Mouse (Mus musculus) lung, postnatal 0 days (tissue): Measurements from ENCODE around the gene Cd4.
A peak's percentile ranks its signal among the peaks of the same experiment; 100 is the strongest.

Source experiments
- CTCF ChIP-seq: IDR thresholded peaks from 2 replicates; pipeline ENCODE4 v1.5.1; 2016; ENCODE audit warnings: antibody characterized with exemption, mild to moderate bottlenecking
- EP300 ChIP-seq: IDR thresholded peaks from 2 replicates; pipeline ENCODE4 v1.6.1; 2016; ENCODE audit warnings: antibody characterized with exemption, mild to moderate bottlenecking, control low read depth

DNA sequence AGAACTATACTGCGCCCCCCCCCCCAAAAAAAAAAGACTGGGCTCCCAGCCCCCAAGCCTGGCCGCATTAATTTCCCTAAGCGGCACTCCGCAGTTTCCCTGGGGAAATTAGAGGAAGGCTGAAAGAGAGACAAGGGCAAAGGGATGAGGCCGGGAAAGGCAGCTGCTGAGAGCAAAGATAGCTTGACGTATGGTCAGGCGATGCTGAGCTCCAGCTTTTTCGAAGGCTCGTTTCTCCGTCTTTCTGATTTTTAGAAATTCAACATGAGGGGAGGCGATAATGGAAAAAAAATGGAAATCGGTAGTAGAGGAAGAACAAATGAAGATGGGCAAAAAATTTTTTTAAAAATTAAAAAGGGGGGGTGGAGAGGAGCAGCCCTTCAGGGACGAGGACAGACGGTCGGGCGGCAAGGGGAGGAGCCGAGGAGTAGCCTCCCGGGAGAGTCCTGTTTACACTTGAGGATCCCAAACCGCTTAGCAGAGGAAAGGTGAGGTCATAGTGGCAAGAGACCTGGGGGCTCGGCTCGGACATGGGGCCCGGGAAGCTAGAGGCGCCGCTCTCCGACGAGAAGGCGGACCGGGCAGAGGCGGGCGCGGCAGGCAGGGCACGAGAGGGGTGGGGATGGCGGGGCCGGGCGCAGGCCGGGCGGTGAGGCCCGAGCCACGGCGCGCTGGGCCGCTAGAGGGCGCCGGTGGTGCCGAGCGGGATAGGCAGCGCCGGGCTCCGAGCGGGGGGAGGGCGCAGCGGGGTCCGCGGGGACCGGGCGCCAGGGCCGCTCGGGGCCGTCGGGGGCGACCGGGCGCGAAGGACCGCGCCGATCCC, 28.9 kb upstream of the Cd4 start:
- TF ChIP-seq EP300 (peak; percentile 26; the same call in 1 of the 2 replicates), CTCF (peak; percentile 67)
